Mouse (Mus musculus) kidney, embryonic 15.5 days (tissue): Measurements from ENCODE around the gene Tatdn3. TPM values are rescaled to one million over a fixed set of nuclear protein-coding genes. Genes with fewer than 3 reads are reported as not detected.

Experiments used
- ATAC-seq: fragments of 200-750 bp; cut with Nextera tagmentation; replicated peaks from 2 replicates; pipeline ENCODE4 v1.8.0; 2017; ENCODE audit warnings: moderate TSS enrichment; ENCODE audit not compliant: low FRiP score
- H3K27ac ChIP-seq: fragments of 300-500 bp; sonication (generic); 2 replicates; pipeline ENCODE4 v1.5.1; 2015; ENCODE audit warnings: mild to moderate bottlenecking, inconsistent platforms
- H3K27me3 ChIP-seq: fragments of 300-500 bp; sonication (generic); 2 replicates; pipeline ENCODE4 v1.6.1; 2015; ENCODE audit warnings: inconsistent platforms
- H3K36me3 ChIP-seq: fragments of 300-500 bp; sonication (generic); 2 replicates; pipeline ENCODE4 v1.6.1; 2015; ENCODE audit warnings: inconsistent platforms
- H3K4me1 ChIP-seq: fragments of 300-500 bp; sonication (generic); 2 replicates; pipeline ENCODE4 v1.6.1; 2015; ENCODE audit warnings: inconsistent platforms
- H3K4me2 ChIP-seq: fragments of 300-500 bp; sonication (generic); 2 replicates; pipeline ENCODE4 v1.6.1; 2015; ENCODE audit warnings: moderate library complexity, mild to moderate bottlenecking, inconsistent platforms
- H3K4me3 ChIP-seq: fragments of 300-500 bp; sonication (generic); replicated peaks from 2 replicates; pipeline ENCODE4 v1.5.1; 2015; ENCODE audit warnings: mild to moderate bottlenecking, inconsistent platforms
- H3K9ac ChIP-seq: fragments of 300-500 bp; sonication (generic); 2 replicates; pipeline ENCODE4 v1.6.1; 2015; ENCODE audit warnings: mild to moderate bottlenecking, inconsistent platforms
- H3K9me3 ChIP-seq: fragments of 300-500 bp; sonication (generic); replicated peaks from 2 replicates; pipeline ENCODE4 v1.6.1; 2016; ENCODE audit warnings: inconsistent platforms
- WGBS: fragments of 180-500 bp; shearing (Covaris S2); methylation state at CpG from one replicate; pipeline ENCODE4 v1.1.7; 2015; ENCODE audit warnings: mixed read lengths; 5-methylcytosine and 5-hydroxymethylcytosine counted together
- polyA plus RNA-seq: library from polyadenylated mRNA; unstranded; fragments of >200 nt; fragmentation: Nextera tagmentation; extraction: Ambion mirVana; gene quantifications from 2 replicates; pipeline ENCODE4 v1.2.1, GENCODE M21; 2015

Gene Tatdn3
- polyA plus RNA-seq, 1 experiment from 2014 or later = 12.8 TPM

GRCm38 (mm10) chr1:191073001-191073400, 10.3 kb upstream of the Tatdn3 start:
- peaks cover 17% of the 10 kb centered on the region for H3K4me1 ChIP-seq
- whole genome bisulfite sequencing = 26% methylated on average over 6 of the region's 6 CpGs
- no peak overlapping the region for H3K9ac ChIP-seq
- H3K4me3 ChIP-seq = no peak overlapping the region
- no peak overlapping the region for H3K4me2 ChIP-seq
- ATAC-seq = 0 out of 2 replicates have a peak, but pooled peaks have one; percentile 12
- no peaks in the 10 kb centered on the region for H3K27me3 ChIP-seq
- peaks cover 95% of the 10 kb centered on the region for H3K36me3 ChIP-seq
- peak overlapping the region; percentile 62 for H3K27ac ChIP-seq
- H3K9me3 ChIP-seq = no peaks in the 10 kb centered on the region

GRCm38 (mm10) chr1:191072329-191072913, 9.7 kb upstream of the Tatdn3 start:
- no peaks in the 10 kb centered on the region for H3K9me3 ChIP-seq
- 90% methylated on average over 16 of the region's 16 CpGs for WGBS
- H3K4me3 ChIP-seq = no peak overlapping the region
- H3K27ac ChIP-seq = peak overlapping the region; percentile 62
- H3K4me2 ChIP-seq = no peak overlapping the region
- H3K27me3 ChIP-seq = no peaks in the 10 kb centered on the region
- 0 out of 2 replicates have a peak, but pooled peaks have one; percentile 18 for ATAC-seq
- peaks cover 17% of the 10 kb centered on the region for H3K4me1 ChIP-seq
- H3K9ac ChIP-seq = no peak overlapping the region
- H3K36me3 ChIP-seq = peaks cover 95% of the 10 kb centered on the region

- Histone ChIP-seq H3K4me2 (no peak overlapping the region), H3K27ac (no peak overlapping the region), H3K4me3 (no peak overlapping the region), H3K4me1 (peaks cover 17% of the 10 kb centered on the region), H3K36me3 (peaks cover 95% of the 10 kb centered on the region), H3K27me3 (no peaks in the 10 kb centered on the region), H3K9me3 (no peaks in the 10 kb centered on the region), H3K9ac (no peak overlapping the region)
- 87% methylated on average over 6 of the region's 6 CpGs for WGBS
- ATAC-seq = no peak
Observed at GRCm38 (mm10) chr1:191071613-191072012, 8.9 kb upstream of the Tatdn3 start.

- Histone ChIP-seq H3K27me3 (no peaks in the 10 kb centered on the region), H3K9ac (no peak overlapping the region), H3K27ac (no peak overlapping the region), H3K4me2 (no peak overlapping the region), H3K9me3 (no peaks in the 10 kb centered on the region), H3K36me3 (peaks cover 96% of the 10 kb centered on the region), H3K4me3 (no peak overlapping the region), H3K4me1 (peaks cover 19% of the 10 kb centered on the region)
- 89% methylated on average over 4 of the region's 4 CpGs for WGBS
- ATAC-seq = no peak
Observed at GRCm38 (mm10) chr1:191070259-191070658, 7.5 kb upstream of the Tatdn3 start.

GRCm38 (mm10) chr1:191068377-191068776, 5.6 kb upstream of the Tatdn3 start:
- no peaks in the 10 kb centered on the region for H3K27me3 ChIP-seq
- no peak overlapping the region for H3K4me2 ChIP-seq
- no peaks in the 10 kb centered on the region for H3K9me3 ChIP-seq
- H3K4me3 ChIP-seq = no peak overlapping the region
- WGBS = 83% methylated on average over 5 of the region's 5 CpGs
- ATAC-seq = no peak
- H3K4me1 ChIP-seq = peaks cover 28% of the 10 kb centered on the region
- H3K36me3 ChIP-seq = peaks cover 86% of the 10 kb centered on the region
- no peak overlapping the region for H3K9ac ChIP-seq
- H3K27ac ChIP-seq = no peak overlapping the region

- ATAC-seq = no peak
Observed at GRCm38 (mm10) chr1:191065188-191065587, 2.5 kb upstream of the Tatdn3 start.

GRCm38 (mm10) chr1:191064535-191064934, 1.8 kb upstream of the Tatdn3 start:
- WGBS = 87% methylated on average over 2 of the region's 2 CpGs
- ATAC-seq = no peak

More at GRCm38 (mm10) chr1:191065188-191065587, 2.5 kb upstream of the Tatdn3 start:
- H3K9me3 ChIP-seq = no peaks in the 10 kb centered on the region
- WGBS = 83% methylated on average over 4 of the region's 4 CpGs
- H3K4me2 ChIP-seq = no peak overlapping the region
- H3K27ac ChIP-seq = no peak overlapping the region
- no peaks in the 10 kb centered on the region for H3K27me3 ChIP-seq
- no peak overlapping the region for H3K9ac ChIP-seq
- no peak overlapping the region for H3K4me3 ChIP-seq
- H3K4me1 ChIP-seq = peaks cover 20% of the 10 kb centered on the region
- peaks cover 54% of the 10 kb centered on the region for H3K36me3 ChIP-seq

GRCm38 (mm10) chr1:191063700-191064099, 968 bp upstream of the Tatdn3 start:
- Histone ChIP-seq H3K27ac (no peak overlapping the region), H3K36me3 (peaks cover 39% of the 10 kb centered on the region), H3K4me1 (peaks cover 20% of the 10 kb centered on the region), H3K9ac (peak overlapping the region; percentile 94), H3K9me3 (no peaks in the 10 kb centered on the region), H3K4me2 (peak overlapping the region; percentile 88), H3K4me3 (peak overlapping the region; percentile 98), H3K27me3 (no peaks in the 10 kb centered on the region)
- no peak for ATAC-seq
- WGBS = 62% methylated on average over 9 of the region's 9 CpGs

More at GRCm38 (mm10) chr1:191064535-191064934, 1.8 kb upstream of the Tatdn3 start:
- Histone ChIP-seq H3K4me2 (no peak overlapping the region), H3K27ac (no peak overlapping the region), H3K27me3 (no peaks in the 10 kb centered on the region), H3K9me3 (no peaks in the 10 kb centered on the region), H3K36me3 (peaks cover 47% of the 10 kb centered on the region), H3K4me1 (peaks cover 20% of the 10 kb centered on the region), H3K4me3 (no peak overlapping the region), H3K9ac (no peak overlapping the region)

GRCm38 (mm10) chr1:191062241-191062780, 421 bp downstream of the Tatdn3 start:
- WGBS = 4% methylated on average over 15 of the region's 15 CpGs
- Histone ChIP-seq H3K4me1 (peaks cover 20% of the 10 kb centered on the region), H3K9ac (peak overlapping the region; percentile 57), H3K36me3 (peaks cover 25% of the 10 kb centered on the region), H3K9me3 (no peaks in the 10 kb centered on the region), H3K27ac (peak overlapping the region; percentile 76; the same call in 1 of the 2 replicates), H3K4me2 (peak overlapping the region; percentile 88), H3K4me3 (peak overlapping the region; percentile 98), H3K27me3 (no peaks in the 10 kb centered on the region)
- ATAC-seq = no peak; the same call in 1 of the 2 replicates

- H3K4me1 ChIP-seq = no peaks in the 10 kb centered on the region
- ATAC-seq = no peak
- H3K36me3 ChIP-seq = peaks cover under 1% of the 10 kb centered on the region; the same call in 1 of the 2 replicates
- H3K4me3 ChIP-seq = no peak overlapping the region
- WGBS = 61% methylated on average over 3 of the region's 3 CpGs
- no peak overlapping the region for H3K27ac ChIP-seq
- no peak overlapping the region for H3K4me2 ChIP-seq
- no peaks in the 10 kb centered on the region for H3K9me3 ChIP-seq
- H3K27me3 ChIP-seq = no peaks in the 10 kb centered on the region
- H3K9ac ChIP-seq = no peak overlapping the region
Observed at GRCm38 (mm10) chr1:191057461-191057860, 5.3 kb downstream of the Tatdn3 start.

- Histone ChIP-seq H3K9ac (no peak overlapping the region), H3K4me2 (no peak overlapping the region), H3K9me3 (no peaks in the 10 kb centered on the region), H3K4me3 (no peak overlapping the region), H3K4me1 (no peaks in the 10 kb centered on the region), H3K27ac (no peak overlapping the region), H3K36me3 (peaks cover 4% of the 10 kb centered on the region; the same call in 1 of the 2 replicates), H3K27me3 (no peaks in the 10 kb centered on the region)
- 86% methylated on average over 2 of the region's 2 CpGs for WGBS
- no peak for ATAC-seq
Observed at GRCm38 (mm10) chr1:191055533-191055873, 7.2 kb downstream of the Tatdn3 start.

- Histone ChIP-seq H3K4me1 (no peaks in the 10 kb centered on the region), H3K27me3 (no peaks in the 10 kb centered on the region), H3K4me2 (no peak overlapping the region), H3K9me3 (no peaks in the 10 kb centered on the region), H3K9ac (no peak overlapping the region), H3K4me3 (no peak overlapping the region), H3K27ac (no peak overlapping the region), H3K36me3 (peaks cover 4% of the 10 kb centered on the region; the same call in 1 of the 2 replicates)
- ATAC-seq = no peak
- 75% methylated on average over 8 of the region's 8 CpGs for WGBS
Observed at GRCm38 (mm10) chr1:191054870-191055532, 7.7 kb downstream of the Tatdn3 start.
